Mouse (Mus musculus) limb, embryonic 11.5 days (tissue): ENCODE results near the gene Gm11037. TPM values are rescaled to one million over a fixed set of nuclear protein-coding genes. Genes with fewer than 3 reads are reported as not detected.
"Not testable (repeated sequence)": the region's sequence is repeated elsewhere in the genome, so short reads cannot be mapped to it uniquely, and the experiment has no call there.

Source experiments
- ATAC-seq: fragments of 200-750 bp; cut with Nextera tagmentation; 2 replicates; pipeline ENCODE4 v1.8.0; 2017; ENCODE audit warnings: low read depth; ENCODE audit not compliant: insufficient number of reproducible peaks, low FRiP score, low TSS enrichment
- DNase-seq: peaks from one replicate; pipeline ENCODE4 v3.0.0-alpha.2; 2015; ENCODE audit warnings: low spot score
- H3K27ac ChIP-seq: fragments of 300-500 bp; sonication (generic); replicated peaks from 2 replicates; pipeline ENCODE4 v1.5.1; 2014; ENCODE audit warnings: low read depth, mild to moderate bottlenecking, low read length
- H3K27me3 ChIP-seq: fragments of 300-500 bp; sonication (generic); 2 replicates; pipeline ENCODE4 v1.6.1; 2014; ENCODE audit warnings: mild to moderate bottlenecking, low read length, mixed read lengths; ENCODE audit not compliant: control insufficient read depth, insufficient read depth
- H3K36me3 ChIP-seq: fragments of 300-500 bp; sonication (generic); 2 replicates; pipeline ENCODE4 v1.6.1; 2014; ENCODE audit warnings: mild to moderate bottlenecking, low read length, moderate library complexity, mixed read lengths; ENCODE audit not compliant: control insufficient read depth, insufficient read depth
- H3K4me1 ChIP-seq: fragments of 300-500 bp; sonication (generic); 2 replicates; pipeline ENCODE4 v1.6.1; 2014; ENCODE audit warnings: low read length, mixed read lengths; ENCODE audit not compliant: control insufficient read depth, insufficient read depth
- H3K4me2 ChIP-seq: fragments of 300-500 bp; sonication (generic); 2 replicates; pipeline ENCODE4 v1.6.1; 2014; ENCODE audit warnings: low read depth, mild to moderate bottlenecking, moderate library complexity; ENCODE audit not compliant: severe bottlenecking
- H3K4me3 ChIP-seq: fragments of 300-500 bp; sonication (generic); 2 replicates; pipeline ENCODE4 v1.5.1; 2014; ENCODE audit warnings: low read depth, low read length
- H3K9ac ChIP-seq: fragments of 300-500 bp; sonication (generic); 2 replicates; pipeline ENCODE4 v1.6.1; 2014; ENCODE audit warnings: mild to moderate bottlenecking, low read length
- H3K9me3 ChIP-seq: fragments of 300-500 bp; sonication (generic); 2 replicates; pipeline ENCODE4 v1.6.1; 2016; ENCODE audit warnings: low read length; ENCODE audit not compliant: control insufficient read depth
- WGBS: fragments of 180-500 bp; shearing (Covaris S2); extraction: QIAGEN DNeasy Blood & Tissue Kit; methylation state at CpG from one replicate; pipeline ENCODE4 v1.1.7; 2014; 5-methylcytosine and 5-hydroxymethylcytosine counted together
- polyA plus RNA-seq: library from polyadenylated mRNA; unstranded; fragments of >200 nt; fragmentation: Nextera tagmentation; extraction: Ambion mirVana; gene quantifications from 2 replicates; pipeline ENCODE4 v1.2.1, GENCODE M21; 2014

The Gm11037 gene
- polyA plus RNA-seq, 1 experiment from 2014 or later: not detected

DNA sequence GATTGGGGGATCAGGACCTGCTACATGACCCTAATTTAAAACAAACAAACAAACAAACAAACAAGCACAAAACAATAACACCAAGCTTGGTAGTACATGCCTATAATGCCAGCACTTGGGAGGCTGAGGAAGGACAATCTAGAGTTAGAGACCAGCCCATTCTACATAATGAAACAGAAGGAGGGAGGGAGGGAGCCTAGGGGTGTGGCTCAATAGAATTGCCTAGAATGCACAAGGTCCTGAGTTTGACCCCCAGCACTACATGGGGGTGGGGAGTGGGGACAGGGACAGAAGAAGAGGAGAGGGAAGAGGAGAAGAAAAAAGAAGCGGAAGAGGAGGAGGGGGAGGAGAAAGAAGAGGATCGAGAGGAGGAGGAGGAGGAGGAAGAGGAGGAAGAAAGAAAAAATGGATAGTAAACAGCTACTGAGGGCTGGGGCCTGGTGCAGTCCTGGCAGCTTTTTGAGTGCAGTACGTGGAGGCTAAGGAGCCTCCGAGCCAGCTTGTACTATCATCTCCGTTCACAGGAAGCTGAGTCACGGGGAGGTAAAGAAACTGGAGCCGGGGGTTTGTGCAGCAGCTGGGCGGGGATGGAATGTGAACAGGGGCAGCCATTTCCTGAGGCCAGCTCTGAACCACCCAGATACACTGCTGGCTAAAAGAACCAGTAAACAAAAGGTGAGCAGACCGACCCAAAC is 37.0 kb upstream of the Gm11037 start:
- Histone ChIP-seq H3K9me3 (no peaks in the 10 kb centered on the region), H3K27ac (peak overlapping the region; percentile 62), H3K4me3 (no peak overlapping the region), H3K4me2 (peak overlapping the region; percentile 32; the same call in 1 of the 2 replicates), H3K36me3 (no peaks in the 10 kb centered on the region), H3K27me3 (no peaks in the 10 kb centered on the region), H3K9ac (peak overlapping the region; percentile 56), H3K4me1 (0 out of 2 replicates have a peak, but pooled peaks cover 5% of the 10 kb centered on the region)
- DNase-seq (peak; percentile 73), ATAC-seq (peak; percentile 84)
- WGBS: 11% methylated on average over 9 of the region's 9 CpGs

DNA sequence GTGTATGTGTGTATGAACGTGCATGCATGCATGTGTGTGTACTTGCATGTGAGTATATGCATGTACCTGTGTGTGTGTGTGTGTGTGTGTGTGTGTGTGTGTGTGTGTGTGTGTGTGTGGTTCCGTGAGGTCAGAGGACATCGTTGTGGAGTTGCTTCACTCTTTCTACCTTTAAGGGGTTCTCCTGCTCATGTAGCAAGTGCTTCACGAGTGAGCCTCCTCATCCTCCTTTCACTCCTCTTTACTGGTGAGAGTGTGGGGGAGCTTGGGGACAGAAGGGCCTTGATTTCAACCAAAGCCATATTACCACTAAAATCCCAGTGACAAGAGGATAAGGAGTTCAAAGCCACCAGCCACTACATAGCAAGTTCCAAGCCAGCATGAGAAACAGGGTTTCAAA is 36.2 kb upstream of the Gm11037 start:
- ATAC-seq (no peak), DNase-seq (no peak)
- Histone ChIP-seq H3K27me3 (no peaks in the 10 kb centered on the region), H3K9me3 (no peaks in the 10 kb centered on the region), H3K27ac (no peak overlapping the region), H3K4me2 (no peak overlapping the region), H3K36me3 (no peaks in the 10 kb centered on the region), H3K4me1 (0 out of 2 replicates have a peak, but pooled peaks cover 5% of the 10 kb centered on the region), H3K4me3 (no peak overlapping the region), H3K9ac (no peak overlapping the region)
- 83% methylated on average over 4 of the region's 4 CpGs for WGBS

DNA sequence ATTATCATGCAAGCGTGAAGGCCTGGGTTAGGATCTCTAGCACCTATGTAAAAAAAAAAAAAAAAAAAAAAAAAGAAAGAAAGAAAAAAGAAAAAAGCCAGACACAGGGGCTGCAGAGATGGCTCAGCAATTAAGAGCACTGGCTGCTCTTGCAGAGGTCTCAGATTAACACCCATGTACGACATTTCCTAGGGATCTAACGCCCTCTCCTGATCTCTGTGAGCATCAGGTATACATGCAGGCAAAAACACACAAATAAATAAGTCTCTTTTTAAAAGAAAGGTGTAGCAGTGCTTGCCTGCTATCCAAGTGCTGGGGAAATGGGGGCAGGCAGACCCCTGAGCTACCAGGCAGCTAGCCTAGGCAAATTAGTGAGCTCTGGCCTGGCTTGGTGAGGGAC is 31.8 kb upstream of the Gm11037 start:
- Histone ChIP-seq H3K4me1 (0 out of 2 replicates have a peak, but pooled peaks cover 2% of the 10 kb centered on the region), H3K9ac (no peak overlapping the region), H3K27ac (no peak overlapping the region), H3K27me3 (no peaks in the 10 kb centered on the region), H3K4me3 (no peak overlapping the region), H3K9me3 (no peaks in the 10 kb centered on the region), H3K4me2 (no peak overlapping the region), H3K36me3 (no peaks in the 10 kb centered on the region)
- ATAC-seq: no peak
- 43% methylated on average over 3 of the region's 3 CpGs for WGBS
- DNase-seq: no peak

DNA sequence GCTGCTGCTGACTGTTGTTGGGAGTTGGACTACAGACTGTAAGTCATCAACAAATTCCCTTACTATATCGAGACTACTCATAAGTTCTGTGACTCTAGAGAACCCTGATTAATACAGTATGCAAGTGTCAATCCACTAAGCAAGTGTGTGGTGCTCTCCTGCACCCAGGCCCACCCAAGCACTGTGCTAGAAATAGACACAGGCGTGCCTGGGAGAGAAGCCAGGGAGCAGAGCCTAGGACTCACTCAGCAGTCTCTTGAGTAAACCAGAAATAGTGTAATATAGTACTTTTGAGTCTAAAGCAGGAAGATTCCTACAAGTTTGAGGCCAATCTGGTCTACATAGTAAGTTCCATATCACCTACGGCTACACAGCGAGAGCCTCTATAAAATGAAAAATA is 29.3 kb upstream of the Gm11037 start:
- H3K9ac ChIP-seq: no peak overlapping the region
- H3K27me3 ChIP-seq: no peaks in the 10 kb centered on the region
- ATAC-seq (no peak), DNase-seq (no peak)
- H3K36me3 ChIP-seq: no peaks in the 10 kb centered on the region
- H3K4me3 ChIP-seq: no peak overlapping the region
- no peaks in the 10 kb centered on the region for H3K9me3 ChIP-seq
- H3K27ac ChIP-seq: no peak overlapping the region
- no peaks in the 10 kb centered on the region for H3K4me1 ChIP-seq
- no peak overlapping the region for H3K4me2 ChIP-seq
- WGBS: 90% methylated on average over 4 of the region's 4 CpGs

DNA sequence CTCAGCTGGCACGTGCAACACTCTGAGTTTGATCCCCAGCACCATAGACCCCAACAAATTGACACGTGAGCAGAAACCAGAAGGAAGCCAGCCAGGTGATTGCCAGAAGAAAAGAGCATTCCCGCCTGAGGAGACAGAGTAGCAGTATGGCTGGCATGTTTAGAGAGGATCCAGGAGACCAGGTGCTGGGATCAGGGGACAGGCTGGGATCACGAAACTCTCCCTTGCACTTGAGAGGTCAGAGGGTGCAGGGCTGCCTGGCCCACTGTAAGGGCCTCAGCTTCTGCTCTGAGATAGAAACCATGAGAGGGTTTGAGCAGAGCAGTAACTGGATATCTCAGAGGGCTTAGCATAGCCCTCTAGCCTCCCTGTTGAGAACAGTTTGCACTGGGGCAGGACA is 28.2 kb upstream of the Gm11037 start:
- ATAC-seq, H3K36me3 ChIP-seq, H3K4me3 ChIP-seq, DNase-seq, H3K9me3 ChIP-seq, H3K4me2 ChIP-seq, H3K27ac ChIP-seq, H3K4me1 ChIP-seq, H3K27me3 ChIP-seq, H3K9ac ChIP-seq: not testable (repeated sequence)
- 60% methylated on average over 4 of the region's 4 CpGs for WGBS

DNA sequence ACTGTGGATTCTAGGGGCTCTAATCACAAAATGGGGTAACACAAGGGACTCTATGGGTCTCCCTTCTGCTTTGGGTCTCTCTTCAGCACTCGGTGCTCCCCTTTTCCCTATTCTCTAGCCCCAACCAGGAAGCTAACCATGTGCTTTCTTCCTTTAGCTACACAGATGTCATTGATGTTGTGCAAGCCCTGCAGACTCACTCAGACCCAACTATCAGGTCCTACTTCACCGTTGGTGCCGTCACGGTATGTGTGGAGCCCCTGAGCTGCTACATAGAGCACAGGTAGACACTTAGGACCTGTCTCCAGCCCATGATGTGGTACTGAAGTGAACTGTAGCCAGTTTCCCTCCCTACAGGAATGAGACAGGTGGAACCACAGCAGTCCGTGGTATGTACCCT is 27.3 kb upstream of the Gm11037 start:
- WGBS: 90% methylated on average over 5 of the region's 5 CpGs
- Histone ChIP-seq H3K9me3 (no peaks in the 10 kb centered on the region), H3K36me3 (no peaks in the 10 kb centered on the region), H3K4me3 (no peak overlapping the region), H3K4me1 (no peaks in the 10 kb centered on the region), H3K27ac (no peak overlapping the region), H3K4me2 (no peak overlapping the region), H3K27me3 (no peaks in the 10 kb centered on the region), H3K9ac (no peak overlapping the region)
- no peak for ATAC-seq
- DNase-seq: no peak

DNA sequence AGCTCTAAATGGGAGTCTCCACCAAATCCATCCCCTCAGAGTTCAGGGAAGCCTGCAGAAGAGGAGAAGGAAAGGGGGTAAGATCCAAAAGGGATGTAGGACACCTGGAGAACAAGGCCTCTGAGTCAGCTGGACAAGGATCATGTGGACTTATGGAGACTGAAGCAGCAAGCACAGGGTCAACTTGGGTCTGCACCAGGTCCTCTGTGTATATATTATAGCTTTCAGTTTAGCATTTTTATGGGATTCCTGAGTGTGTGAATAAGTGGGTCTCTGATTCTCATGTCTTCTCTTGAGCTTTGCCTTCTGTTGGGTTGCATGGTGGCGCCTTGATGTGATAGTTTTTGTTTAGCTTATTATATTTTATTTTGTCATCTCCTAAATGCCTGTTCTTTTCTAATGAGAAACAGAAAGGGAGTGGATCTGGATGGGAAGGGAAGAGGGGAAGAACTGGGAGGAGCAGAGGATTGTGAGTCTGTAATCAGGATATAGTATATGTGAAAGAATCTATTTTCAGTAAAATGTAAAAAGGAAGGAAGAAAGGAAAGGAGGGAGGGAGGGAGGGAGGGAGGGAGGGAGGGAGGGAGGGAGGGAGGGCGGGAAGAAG is 14.2 kb upstream of the Gm11037 start:
- no peak overlapping the region for H3K4me3 ChIP-seq
- H3K36me3 ChIP-seq: no peaks in the 10 kb centered on the region
- H3K4me2 ChIP-seq: no peak overlapping the region
- no peaks in the 10 kb centered on the region for H3K9me3 ChIP-seq
- WGBS: 80% methylated on average over 2 of the region's 2 CpGs
- DNase-seq (no peak), ATAC-seq (no peak)
- H3K4me1 ChIP-seq: no peaks in the 10 kb centered on the region
- H3K27me3 ChIP-seq: no peaks in the 10 kb centered on the region
- no peak overlapping the region for H3K9ac ChIP-seq
- H3K27ac ChIP-seq: no peak overlapping the region

DNA sequence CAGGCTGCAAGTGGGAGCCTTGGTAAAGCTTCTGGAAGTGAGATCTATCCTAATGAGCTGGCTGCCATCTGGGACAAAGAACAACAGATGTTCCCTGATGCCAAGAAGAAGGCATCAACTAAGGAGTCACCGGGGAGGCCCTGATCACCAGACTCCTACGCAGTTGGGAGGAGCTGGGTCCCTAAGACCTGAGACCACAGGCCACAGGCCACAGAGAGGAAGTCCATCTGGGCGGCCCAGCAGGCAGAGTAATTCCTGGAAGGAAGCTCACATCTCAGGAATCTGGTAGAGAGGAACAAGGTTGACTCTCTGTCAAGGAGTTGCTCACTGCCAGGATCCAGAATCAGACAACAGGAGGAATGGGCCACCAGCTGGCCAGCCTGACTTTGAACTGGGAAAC is 9.1 kb upstream of the Gm11037 start:
- peaks cover 23% of the 10 kb centered on the region for H3K4me1 ChIP-seq
- ATAC-seq: no peak
- no peaks in the 10 kb centered on the region for H3K27me3 ChIP-seq
- no peak overlapping the region for H3K4me2 ChIP-seq
- H3K27ac ChIP-seq: no peak overlapping the region
- no peak overlapping the region for H3K4me3 ChIP-seq
- H3K9me3 ChIP-seq: no peaks in the 10 kb centered on the region
- no peak for DNase-seq
- WGBS: 74% methylated on average over 3 of the region's 3 CpGs
- no peaks in the 10 kb centered on the region for H3K36me3 ChIP-seq
- no peak overlapping the region for H3K9ac ChIP-seq
